8 mouse cellular contexts compared by ENCODE assay signal in the genomic region with DNA sequence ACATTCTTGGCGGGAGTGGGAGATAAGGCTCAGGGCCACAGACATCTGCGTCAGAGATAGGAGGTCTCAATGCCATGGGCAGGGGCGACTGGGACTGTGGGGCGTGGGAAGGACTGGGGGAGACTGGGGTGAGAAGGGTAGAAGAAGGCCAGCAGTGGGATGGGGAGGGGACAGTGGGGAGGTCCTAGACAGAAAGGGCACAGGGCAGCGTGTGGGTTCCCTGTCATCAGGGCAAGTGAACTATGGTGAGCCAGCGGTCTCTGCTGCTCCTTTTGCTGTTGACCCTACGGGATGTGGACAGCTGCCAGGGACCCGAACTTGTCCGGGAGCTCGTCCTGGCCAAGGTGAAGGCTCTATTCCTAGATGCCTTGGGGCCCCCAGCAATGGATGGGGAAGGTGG. TPM values are rescaled to one million over a fixed set of nuclear protein-coding genes. Genes with fewer than 3 reads are reported as not detected.
DNase-seq lines count a peak whose midpoint lies in the region; ATAC-seq and TF ChIP-seq lines count a peak whose summit lies in the region.

A gene (plus strand): TSS at position 72 of the 400 bp plus-strand sequence.

- peaks cover 19% of the 10 kb centered on the region for H3K36me3 ChIP-seq in heart, embryonic 14.5 days (ENCODE audit: control insufficient read depth, insufficient read depth, low read length)
- H3K36me3 ChIP-seq in ES-Bruce4 (ENCODE audit: control insufficient read depth, insufficient read depth, low read length, poor library complexity, severe bottlenecking) (no peaks in the 10 kb centered on the region), myocyte (ENCODE audit: control insufficient read depth, insufficient read depth) (no peaks in the 10 kb centered on the region)
- H3K36me3 ChIP-seq in embryonic facial prominence, embryonic 13.5 days, result peaks cover 18% of the 10 kb centered on the region

- H3K4me2 ChIP-seq in heart, embryonic 14.5 days (ENCODE audit: low read length), result peak within 1 kb of the TSS; percentile 84
- peak within 1 kb of the TSS; percentile 95 for H3K4me2 ChIP-seq in embryonic facial prominence, embryonic 13.5 days
- H3K4me2 ChIP-seq in myocyte (ENCODE audit: low read depth), result peak within 1 kb of the TSS; percentile 76

- peak within 1 kb of the TSS; percentile 95 for H3ac ChIP-seq in myocyte (ENCODE audit: control insufficient read depth, insufficient read length)

- no peaks in the 10 kb centered on the region for H3K79me2 ChIP-seq in myocyte (ENCODE audit: control insufficient read depth, insufficient read depth)

- no peaks in the 10 kb centered on the region for H3K9me3 ChIP-seq in heart, embryonic 14.5 days (ENCODE audit: control insufficient read depth, low read length)
- H3K9me3 ChIP-seq in ES-Bruce4 (replicated peaks; ENCODE audit: control insufficient read depth, insufficient read depth, low read length, poor library complexity, severe bottlenecking), result no peaks in the 10 kb centered on the region
- H3K9me3 ChIP-seq in embryonic facial prominence, embryonic 13.5 days, result no peaks in the 10 kb centered on the region

- DNase-seq in heart, adult 11 months, result no peak
- no peak for DNase-seq in layer of hippocampus, postnatal 25 days (ENCODE audit: extremely low spot score in 1 of 2, low spot score in 1 of 2)
- no peak for DNase-seq in cerebellum, postnatal 36 days

- H3K27me3 ChIP-seq in heart, embryonic 14.5 days (ENCODE audit: control insufficient read depth, insufficient read depth, low read length), result no peaks in the 10 kb centered on the region
- H3K27me3 ChIP-seq in ES-Bruce4 (ENCODE audit: control insufficient read depth, insufficient read depth, low read length, poor library complexity, severe bottlenecking) (no peaks in the 10 kb centered on the region), myocyte (ENCODE audit: control insufficient read depth, insufficient read depth, insufficient read length) (peaks cover 5% of the 10 kb centered on the region)
- no peaks in the 10 kb centered on the region for H3K27me3 ChIP-seq in embryonic facial prominence, embryonic 13.5 days

- no peak for TF ChIP-seq EP300 in ES-Bruce4 (IDR thresholded peaks at IDR 0.05; ENCODE audit: insufficient read depth, low read depth, low read length)

- peaks cover 48 to 62% of the 10 kb centered on the region in 2 experiments for H3K4me1 ChIP-seq in heart, embryonic 14.5 days (ENCODE audit: control insufficient read depth in 2 of 2, insufficient read depth in 2 of 2, low read length in 2 of 2)
- peaks cover 14% of the 10 kb centered on the region for H3K4me1 ChIP-seq in ES-Bruce4 (ENCODE audit: control insufficient read depth, insufficient read depth, low read length)
- peaks cover 44% of the 10 kb centered on the region for H3K4me1 ChIP-seq in embryonic facial prominence, embryonic 13.5 days

- no peak for ATAC-seq in heart, embryonic 14.5 days (ENCODE audit: insufficient number of reproducible peaks, insufficient read depth, low FRiP score, low read depth)
- no peak for ATAC-seq in embryonic facial prominence, embryonic 13.5 days (ENCODE audit: insufficient number of reproducible peaks, insufficient read depth, low FRiP score, low TSS enrichment, low read depth)
- no peak for ATAC-seq in inflammation-experienced regulatory T-cells, adult 6 months

- TF ChIP-seq CTCF in ES-Bruce4 (IDR thresholded peaks at IDR 0.05; ENCODE audit: low read depth, low read length), result no peak

- WGBS in heart, embryonic 14.5 days, result 17% methylated on average over 8 of the region's 10 CpGs
- WGBS in embryonic facial prominence, embryonic 13.5 days, result 82% methylated on average over 10 of the region's 10 CpGs

- H3K27ac ChIP-seq in heart, embryonic 14.5 days (replicated peaks in 1 of 2; ENCODE audit: control insufficient read depth in 1 of 2, insufficient read depth in 1 of 2, low read depth in 2 of 2, low read length in 2 of 2), result peak within 1 kb of the TSS; percentile 87 to 100
- no peak within 1 kb of the TSS for H3K27ac ChIP-seq in ES-Bruce4 (ENCODE audit: insufficient read depth, low read length)
- peak within 1 kb of the TSS; percentile 97 for H3K27ac ChIP-seq in embryonic facial prominence, embryonic 13.5 days

- peak within 1 kb of the TSS; percentile 100 for H3K9ac ChIP-seq in heart, embryonic 14.5 days (ENCODE audit: low read length)
- peak within 1 kb of the TSS; percentile 91 for H3K9ac ChIP-seq in ES-Bruce4 (ENCODE audit: low read depth, poor library complexity, severe bottlenecking)
- peak within 1 kb of the TSS; percentile 98 for H3K9ac ChIP-seq in embryonic facial prominence, embryonic 13.5 days

- no peak for TF ChIP-seq POLR2A in ES-Bruce4 (IDR thresholded peaks at IDR 0.05; ENCODE audit: insufficient read depth, low read length)
- TF ChIP-seq POLR2A in myocyte (IDR thresholded peaks at IDR 0.05; ENCODE audit: insufficient read length, low read depth), result no peak

- peak within 1 kb of the TSS; percentile 77 to 93 for H3K4me3 ChIP-seq in heart, embryonic 14.5 days (ENCODE audit: control insufficient read depth in 1 of 2, insufficient read depth in 1 of 2, low read depth in 1 of 2, low read length in 2 of 2)
- H3K4me3 ChIP-seq in ES-Bruce4 (ENCODE audit: low read depth, low read length), result peak within 1 kb of the TSS; percentile 57
- H3K4me3 ChIP-seq in embryonic facial prominence, embryonic 13.5 days, result peak within 1 kb of the TSS; percentile 89
- peak within 1 kb of the TSS; percentile 39 for H3K4me3 ChIP-seq in myocyte

TF ChIP-seq in myocyte, 11 proteins besides CTCF, POLR2A, EP300 and RAD21:
- no peak for TF ChIP-seq MYOD1 (IDR thresholded peaks at IDR 0.05; ENCODE audit: control insufficient read depth in 1 of 3, insufficient read length in 2 of 3, low read depth in 2 of 3)
- TF ChIP-seq POLR2AphosphoS2 (IDR thresholded peaks at IDR 0.05; ENCODE audit: insufficient read length, low read depth), result no peak
- TF ChIP-seq MAX (IDR thresholded peaks at IDR 0.05; ENCODE audit: low read depth), result no peak
- no peak for TF ChIP-seq TCF12 (IDR thresholded peaks at IDR 0.05; ENCODE audit: insufficient read depth, poor library complexity, severe bottlenecking)
- TF ChIP-seq CEBPB (IDR thresholded peaks at IDR 0.05; ENCODE audit: insufficient read depth, poor library complexity, severe bottlenecking), result no peak
- no peak for TF ChIP-seq TCF3 (IDR thresholded peaks at IDR 0.05; ENCODE audit: insufficient read length, low read depth)
- no peak for TF ChIP-seq SRF (IDR thresholded peaks at IDR 0.05; ENCODE audit: control insufficient read depth, insufficient read length, low read depth)
- no peak for TF ChIP-seq REST (IDR thresholded peaks at IDR 0.05; ENCODE audit: insufficient read depth, insufficient read length)
- no peak for TF ChIP-seq E2F4 (IDR thresholded peaks at IDR 0.05; ENCODE audit: insufficient read depth)
- TF ChIP-seq MYOG (IDR thresholded peaks at IDR 0.05; ENCODE audit: control insufficient read depth in 1 of 3, insufficient read depth in 1 of 3, insufficient read length in 2 of 3, low read depth in 2 of 3), result no peak
- TF ChIP-seq USF1 (IDR thresholded peaks at IDR 0.05; ENCODE audit: low read depth), result no peak

RNA-seq across cellular contexts. Expression of the gene that starts here (rescaled TPM):
- 2.6 and 3.9 TPM in 2 replicates for polyA plus RNA-seq in heart, embryonic 14.5 days (2014; fragmentation: Nextera tagmentation; extraction: Ambion mirVana)
- 1.9 and 2.4 TPM in 2 replicates for polyA plus RNA-seq in ES-Bruce4 (2011; ENCODE audit: insufficient read depth, insufficient read length, low read depth, missing spikeins)
- polyA plus RNA-seq in embryonic facial prominence, embryonic 13.5 days (2015; fragmentation: Nextera tagmentation; extraction: Ambion mirVana), result 12.3 and 13.2 TPM in 2 replicates
- 10 to 100 TPM; 11.3 to 19.9 TPM for total RNA-seq in layer of hippocampus, postnatal 25 days (2021)
- 4.7 TPM for polyA plus RNA-seq in myocyte (2012; fragmentation: generic; extraction: Trizol)
- not detected for polyA plus RNA-seq in inflammation-experienced regulatory T-cells, adult 6 months (2017; shearing (Covaris generic))

Comparison
In these comparisons a context has a peak if more than half of its experiments do, and no peak if none do; other contexts are left out.
1. H3K4me3 ChIP-seq: peak in every context shown above with its lines; median percentile 89 in embryonic facial prominence, embryonic 13.5 days; 85 in heart, embryonic 14.5 days; 57 in ES-Bruce4; 39 in myocyte.